ENCODE assay signal across 20 mouse cellular contexts in the genomic region with DNA sequence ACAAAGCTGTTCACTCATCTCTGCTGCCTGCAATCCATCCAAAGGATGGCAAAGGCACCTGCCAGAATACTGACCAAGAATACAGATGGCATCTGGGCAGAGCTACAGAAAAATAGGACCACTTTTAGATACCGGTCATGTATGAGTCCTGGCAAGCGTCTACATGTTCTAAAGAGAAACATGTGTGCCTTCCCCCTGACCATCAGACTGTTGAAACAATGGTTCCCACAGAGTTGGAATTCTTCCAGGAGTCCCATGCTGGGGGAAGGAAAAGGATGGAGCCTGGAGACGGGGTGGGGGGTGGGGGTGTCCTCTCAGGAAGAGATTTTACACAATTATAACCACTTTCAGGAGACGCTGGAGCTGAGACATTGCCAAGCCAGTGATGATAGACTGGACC.
DNase-seq lines count a peak whose midpoint lies in the region; ATAC-seq lines count a peak whose summit lies in the region.
"Had no signal": no experiment of that assay in that cellular context is flagged by ENCODE, and none has a peak within 500 bp of the region (broad histone marks: within the 10 kb centered on the region; RNA-seq: fewer than 3 reads in every experiment).

No protein-coding gene starts in this region.

- H3K4me2 ChIP-seq in forebrain, embryonic 14.5 days (ENCODE audit: low read length): no peak overlapping the region
- H3K4me2 ChIP-seq in forebrain, embryonic 11.5 days (ENCODE audit: low read depth, low read length, severe bottlenecking): no peak overlapping the region
- H3K4me2 ChIP-seq in hindbrain, embryonic 16.5 days (ENCODE audit: low read length): no peak overlapping the region
- H3K4me2 ChIP-seq in embryonic facial prominence, embryonic 15.5 days (replicated peaks): no peak overlapping the region
- H3K4me2 ChIP-seq: limb, embryonic 15.5 days; neural tube, embryonic 15.5 days had no signal

- no peak for ATAC-seq in forebrain, embryonic 14.5 days
- ATAC-seq in forebrain, embryonic 11.5 days (replicated peaks; ENCODE audit: low FRiP score): no peak
- no peak for ATAC-seq in hindbrain, embryonic 16.5 days
- ATAC-seq in embryonic facial prominence, embryonic 15.5 days (ENCODE audit: insufficient number of reproducible peaks, low FRiP score, low TSS enrichment, low read depth): peak; percentile 11; the same call in 1 of the 2 replicates
- ATAC-seq: activated CD4-positive, CD25-positive, alpha-beta regulatory T cell, adult 4 months; forebrain, postnatal 0 days; Patski had no signal

- DNase-seq in forebrain, embryonic 14.5 days (ENCODE audit: low spot score): peak; percentile 6
- DNase-seq in forebrain, embryonic 11.5 days (ENCODE audit: low spot score): no peak
- DNase-seq in hindbrain, embryonic 10.5 days (ENCODE audit: low spot score): no peak
- peak; percentile 32 for DNase-seq in left cerebral cortex, postnatal 4 days
- no peak for DNase-seq in left cerebral cortex, adult 8-10 months (ENCODE audit: low spot score in 2 of 2)
- DNase-seq: cerebellum, adult 9-11 months; embryo, embryonic 11 days; forebrain, postnatal 0 days; gastrocnemius, adult 2 months; layer of hippocampus, adult 9-11 months; lung, postnatal 4 days; right cerebral cortex, postnatal 25 days had no signal

- no peak overlapping the region for H3K4me3 ChIP-seq in forebrain, embryonic 14.5 days (ENCODE audit: low read depth, low read length)
- no peak overlapping the region for H3K4me3 ChIP-seq in forebrain, embryonic 11.5 days (ENCODE audit: low read depth, low read length)
- H3K4me3 ChIP-seq in hindbrain, embryonic 16.5 days (ENCODE audit: low read length): no peak overlapping the region
- H3K4me3 ChIP-seq in hindbrain, embryonic 10.5 days: no peak overlapping the region
- H3K4me3 ChIP-seq in embryonic facial prominence, embryonic 15.5 days (replicated peaks): no peak overlapping the region
- H3K4me3 ChIP-seq: gastrocnemius, adult 2 months; limb, embryonic 15.5 days; midbrain, embryonic 10.5 days; myocyte; neural tube, embryonic 15.5 days had no signal

- no peaks in the 10 kb centered on the region for H3K9me3 ChIP-seq in forebrain, embryonic 14.5 days (replicated peaks; ENCODE audit: control insufficient read depth, low read length)
- H3K9me3 ChIP-seq in forebrain, embryonic 11.5 days (ENCODE audit: control insufficient read depth, low read length): no peaks in the 10 kb centered on the region
- H3K9me3 ChIP-seq in hindbrain, embryonic 16.5 days (ENCODE audit: control insufficient read depth, low read length): no peaks in the 10 kb centered on the region
- no peaks in the 10 kb centered on the region for H3K9me3 ChIP-seq in hindbrain, embryonic 10.5 days
- no peaks in the 10 kb centered on the region for H3K9me3 ChIP-seq in embryonic facial prominence, embryonic 15.5 days (replicated peaks)
- H3K9me3 ChIP-seq: limb, embryonic 15.5 days; midbrain, embryonic 10.5 days; neural tube, embryonic 15.5 days had no signal

- H3K36me3 ChIP-seq in forebrain, embryonic 14.5 days (ENCODE audit: control insufficient read depth, insufficient read depth, low read length): no peaks in the 10 kb centered on the region
- H3K36me3 ChIP-seq in forebrain, embryonic 11.5 days (ENCODE audit: control insufficient read depth, insufficient read depth, low read length): no peaks in the 10 kb centered on the region
- no peaks in the 10 kb centered on the region for H3K36me3 ChIP-seq in hindbrain, embryonic 16.5 days (ENCODE audit: control insufficient read depth, insufficient read depth, low read length)
- no peaks in the 10 kb centered on the region for H3K36me3 ChIP-seq in hindbrain, embryonic 10.5 days
- H3K36me3 ChIP-seq in embryonic facial prominence, embryonic 15.5 days: no peaks in the 10 kb centered on the region
- H3K36me3 ChIP-seq: limb, embryonic 15.5 days; midbrain, embryonic 10.5 days; neural tube, embryonic 15.5 days had no signal

- H3K27me3 ChIP-seq in forebrain, embryonic 14.5 days (replicated peaks; ENCODE audit: control insufficient read depth, insufficient read depth, low read length): no peaks in the 10 kb centered on the region
- no peaks in the 10 kb centered on the region for H3K27me3 ChIP-seq in forebrain, embryonic 11.5 days (ENCODE audit: control insufficient read depth, insufficient read depth, low read length)
- no peaks in the 10 kb centered on the region for H3K27me3 ChIP-seq in hindbrain, embryonic 16.5 days (replicated peaks; ENCODE audit: control insufficient read depth, insufficient read depth, low read length)
- H3K27me3 ChIP-seq in hindbrain, embryonic 10.5 days (ENCODE audit: insufficient read depth, poor library complexity, severe bottlenecking): no peaks in the 10 kb centered on the region
- H3K27me3 ChIP-seq in embryonic facial prominence, embryonic 15.5 days: no peaks in the 10 kb centered on the region
- H3K27me3 ChIP-seq: limb, embryonic 15.5 days; neural tube, embryonic 15.5 days had no signal

- no peak overlapping the region for H3K9ac ChIP-seq in forebrain, embryonic 14.5 days (ENCODE audit: low read length)
- no peak overlapping the region for H3K9ac ChIP-seq in forebrain, embryonic 11.5 days (ENCODE audit: low read length)
- H3K9ac ChIP-seq in hindbrain, embryonic 16.5 days (ENCODE audit: low read depth, low read length): 0 out of 2 replicates have a peak overlapping the region, but pooled peaks have one; percentile 13
- no peak overlapping the region for H3K9ac ChIP-seq in embryonic facial prominence, embryonic 15.5 days
- H3K9ac ChIP-seq: forebrain, postnatal 0 days; limb, embryonic 15.5 days; neural tube, embryonic 15.5 days had no signal

- intact Hi-C loops in left cerebral cortex, postnatal 4 days (cut with DNase I): no loop called here

- 48% methylated on average over 4 of the region's 4 CpGs for WGBS in forebrain, embryonic 14.5 days
- WGBS in forebrain, embryonic 11.5 days: 72% methylated on average over 4 of the region's 4 CpGs
- 36% methylated on average over 4 of the region's 4 CpGs for WGBS in hindbrain, embryonic 16.5 days
- WGBS in hindbrain, embryonic 10.5 days: 72% methylated on average over 4 of the region's 4 CpGs
- WGBS in embryonic facial prominence, embryonic 15.5 days: 27% methylated on average over 4 of the region's 4 CpGs

- H3K27ac ChIP-seq in forebrain, embryonic 14.5 days (ENCODE audit: low read depth, low read length): no peak overlapping the region
- H3K27ac ChIP-seq in forebrain, embryonic 11.5 days (ENCODE audit: low read depth, low read length): no peak overlapping the region
- no peak overlapping the region for H3K27ac ChIP-seq in hindbrain, embryonic 16.5 days (ENCODE audit: low read depth, low read length)
- H3K27ac ChIP-seq in hindbrain, embryonic 10.5 days: no peak overlapping the region
- peak overlapping the region; percentile 45; the same call in 1 of the 2 replicates for H3K27ac ChIP-seq in embryonic facial prominence, embryonic 15.5 days (replicated peaks)
- H3K27ac ChIP-seq: gastrocnemius, adult 2 months; limb, embryonic 15.5 days; midbrain, embryonic 10.5 days; neural tube, embryonic 15.5 days had no signal

- H3K4me1 ChIP-seq in forebrain, embryonic 14.5 days (ENCODE audit: control insufficient read depth, insufficient read depth, low read length): no peaks in the 10 kb centered on the region
- H3K4me1 ChIP-seq in forebrain, embryonic 11.5 days (replicated peaks; ENCODE audit: control insufficient read depth, insufficient read depth, low read length): no peaks in the 10 kb centered on the region
- 0 out of 2 replicates have a peak, but pooled peaks cover 4% of the 10 kb centered on the region for H3K4me1 ChIP-seq in hindbrain, embryonic 16.5 days (ENCODE audit: control insufficient read depth, insufficient read depth, low read depth, low read length)
- H3K4me1 ChIP-seq in hindbrain, embryonic 10.5 days (replicated peaks): peaks cover 24% of the 10 kb centered on the region
- peaks cover 17% of the 10 kb centered on the region for H3K4me1 ChIP-seq in embryonic facial prominence, embryonic 15.5 days

Comparison
In these comparisons a context has a peak if more than half of its experiments do, and no peak if none do; other contexts are left out.
1. DNase-seq: peak in forebrain, embryonic 14.5 days (single experiment) and left cerebral cortex, postnatal 4 days (single experiment); none in forebrain, embryonic 11.5 days (single experiment), hindbrain, embryonic 10.5 days (single experiment) and left cerebral cortex, adult 8-10 months (0 of 2).